Mouse (Mus musculus) liver, embryonic 12.5 days (tissue): ENCODE results near the gene Tead1. TPM values are rescaled to one million over a fixed set of nuclear protein-coding genes. Genes with fewer than 3 reads are reported as not detected.

Experiments
- ATAC-seq: fragments of 200-750 bp; cut with Nextera tagmentation; 2 replicates; pipeline ENCODE4 v1.8.0; 2017; ENCODE audit warnings: moderate number of reproducible peaks, mild to moderate bottlenecking, moderate library complexity
- H3K27ac ChIP-seq: fragments of 300-500 bp; sonication (generic); 2 replicates; pipeline ENCODE4 v1.5.1; 2016; ENCODE audit warnings: mild to moderate bottlenecking
- H3K27me3 ChIP-seq: fragments of 300-500 bp; sonication (generic); replicated peaks from 2 replicates; pipeline ENCODE4 v1.6.1; 2016; ENCODE audit warnings: mild to moderate bottlenecking, moderate library complexity
- H3K36me3 ChIP-seq: fragments of 300-500 bp; sonication (generic); 2 replicates; pipeline ENCODE4 v1.6.1; 2016; ENCODE audit warnings: mild to moderate bottlenecking, moderate library complexity
- H3K4me1 ChIP-seq: fragments of 300-500 bp; sonication (generic); 2 replicates; pipeline ENCODE4 v1.6.1; 2016
- H3K4me2 ChIP-seq: fragments of 300-500 bp; sonication (generic); 2 replicates; pipeline ENCODE4 v1.6.1; 2016; ENCODE audit warnings: mild to moderate bottlenecking, moderate library complexity
- H3K4me3 ChIP-seq: fragments of 300-500 bp; sonication (generic); 2 replicates; pipeline ENCODE4 v1.5.1; 2016; ENCODE audit warnings: mild to moderate bottlenecking, moderate library complexity
- H3K9ac ChIP-seq: fragments of 300-500 bp; sonication (generic); 2 replicates; pipeline ENCODE4 v1.6.1; 2016; ENCODE audit warnings: mild to moderate bottlenecking, moderate library complexity
- H3K9me3 ChIP-seq: fragments of 300-500 bp; sonication (generic); replicated peaks from 2 replicates; pipeline ENCODE4 v1.6.1; 2016; ENCODE audit warnings: mild to moderate bottlenecking, moderate library complexity
- WGBS: fragments of 180-500 bp; shearing (Covaris S2); methylation state at CpG from one replicate; pipeline ENCODE4 v1.1.7; 2016; ENCODE audit not compliant: insufficient replicate concordance; 5-methylcytosine and 5-hydroxymethylcytosine counted together
- polyA plus RNA-seq: library from polyadenylated mRNA; unstranded; fragments of >200 nt; fragmentation: Nextera tagmentation; extraction: Ambion mirVana; gene quantifications from 2 replicates; pipeline ENCODE4 v1.2.1, GENCODE M21; 2016

The Tead1 gene
- polyA plus RNA-seq, 1 experiment from 2014 or later: 5.2 TPM

- Histone ChIP-seq H3K27ac (no peak overlapping the region), H3K4me2 (no peak overlapping the region), H3K27me3 (no peaks in the 10 kb centered on the region; the same call in 1 of the 2 replicates), H3K4me3 (no peak overlapping the region), H3K4me1 (peaks cover 22% of the 10 kb centered on the region), H3K9me3 (no peaks in the 10 kb centered on the region), H3K36me3 (no peaks in the 10 kb centered on the region), H3K9ac (no peak overlapping the region)
- ATAC-seq: no peak
Measured at GRCm38 (mm10) chr7:112828696-112829022, 149.5 kb downstream of the Tead1 start.

- H3K4me1 ChIP-seq: peaks cover 10% of the 10 kb centered on the region
- 38% methylated on average over 4 of the region's 4 CpGs for WGBS
- H3K4me3 ChIP-seq: no peak overlapping the region
- no peaks in the 10 kb centered on the region for H3K9me3 ChIP-seq
- H3K36me3 ChIP-seq: no peaks in the 10 kb centered on the region
- H3K27me3 ChIP-seq: no peaks in the 10 kb centered on the region; the same call in 1 of the 2 replicates
- H3K27ac ChIP-seq: no peak overlapping the region
- H3K4me2 ChIP-seq: no peak overlapping the region
- no peak for ATAC-seq
- no peak overlapping the region for H3K9ac ChIP-seq
Measured at GRCm38 (mm10) chr7:112830946-112831345, 151.8 kb downstream of the Tead1 start.

- Histone ChIP-seq H3K27ac (no peak overlapping the region), H3K9ac (no peak overlapping the region), H3K36me3 (no peaks in the 10 kb centered on the region), H3K9me3 (no peaks in the 10 kb centered on the region), H3K4me1 (peaks cover 7% of the 10 kb centered on the region; the same call in 1 of the 2 replicates), H3K27me3 (no peaks in the 10 kb centered on the region; the same call in 1 of the 2 replicates), H3K4me3 (no peak overlapping the region), H3K4me2 (no peak overlapping the region)
- WGBS: 61% methylated on average over 4 of the region's 4 CpGs
- no peak for ATAC-seq
Measured at GRCm38 (mm10) chr7:112831446-112831845, 152.3 kb downstream of the Tead1 start.

- no peak for ATAC-seq
- WGBS: 61% methylated on average over 4 of the region's 4 CpGs
Measured at GRCm38 (mm10) chr7:112833132-112833531, 154.0 kb downstream of the Tead1 start.

GRCm38 (mm10) chr7:112836076-112836475, 157.0 kb downstream of the Tead1 start:
- Histone ChIP-seq H3K9me3 (no peaks in the 10 kb centered on the region), H3K27me3 (peaks cover 9% of the 10 kb centered on the region), H3K4me2 (no peak overlapping the region), H3K27ac (no peak overlapping the region), H3K4me1 (no peaks in the 10 kb centered on the region), H3K4me3 (no peak overlapping the region), H3K36me3 (no peaks in the 10 kb centered on the region), H3K9ac (no peak overlapping the region)
- 68% methylated on average over 9 of the region's 9 CpGs for WGBS
- ATAC-seq: no peak

More at GRCm38 (mm10) chr7:112833132-112833531, 154.0 kb downstream of the Tead1 start:
- H3K4me3 ChIP-seq: no peak overlapping the region
- no peak overlapping the region for H3K27ac ChIP-seq
- H3K27me3 ChIP-seq: no peaks in the 10 kb centered on the region; the same call in 1 of the 2 replicates
- no peaks in the 10 kb centered on the region for H3K36me3 ChIP-seq
- H3K9me3 ChIP-seq: no peaks in the 10 kb centered on the region
- H3K4me1 ChIP-seq: peaks cover 5% of the 10 kb centered on the region; the same call in 1 of the 2 replicates
- no peak overlapping the region for H3K4me2 ChIP-seq
- no peak overlapping the region for H3K9ac ChIP-seq

GRCm38 (mm10) chr7:112838131-112838530, 159.0 kb downstream of the Tead1 start:
- no peak overlapping the region for H3K9ac ChIP-seq
- H3K36me3 ChIP-seq: no peaks in the 10 kb centered on the region
- no peak overlapping the region for H3K4me3 ChIP-seq
- no peaks in the 10 kb centered on the region for H3K9me3 ChIP-seq
- H3K4me2 ChIP-seq: no peak overlapping the region
- ATAC-seq: no peak
- WGBS: 61% methylated on average over 6 of the region's 6 CpGs
- peaks cover 19% of the 10 kb centered on the region for H3K27me3 ChIP-seq
- H3K27ac ChIP-seq: no peak overlapping the region
- H3K4me1 ChIP-seq: no peaks in the 10 kb centered on the region

GRCm38 (mm10) chr7:112840351-112840750, 161.2 kb downstream of the Tead1 start:
- Histone ChIP-seq H3K27ac (no peak overlapping the region), H3K4me2 (no peak overlapping the region), H3K36me3 (no peaks in the 10 kb centered on the region), H3K4me1 (no peaks in the 10 kb centered on the region), H3K9me3 (no peaks in the 10 kb centered on the region), H3K9ac (no peak overlapping the region), H3K27me3 (peaks cover 19% of the 10 kb centered on the region), H3K4me3 (no peak overlapping the region)
- ATAC-seq: no peak
- 54% methylated on average over 7 of the region's 7 CpGs for WGBS

- ATAC-seq: no peak
- Histone ChIP-seq H3K4me2 (no peak overlapping the region), H3K36me3 (no peaks in the 10 kb centered on the region), H3K27me3 (peaks cover 19% of the 10 kb centered on the region), H3K9ac (no peak overlapping the region), H3K4me1 (no peaks in the 10 kb centered on the region), H3K4me3 (no peak overlapping the region), H3K27ac (no peak overlapping the region), H3K9me3 (no peaks in the 10 kb centered on the region)
- 48% methylated on average over 8 of the region's 8 CpGs for WGBS
Measured at GRCm38 (mm10) chr7:112840890-112841289, 161.8 kb downstream of the Tead1 start.

- WGBS: 32% methylated on average over 8 of the region's 8 CpGs
Measured at GRCm38 (mm10) chr7:112841484-112841883, 162.4 kb downstream of the Tead1 start.

GRCm38 (mm10) chr7:112841886-112842285, 162.8 kb downstream of the Tead1 start:
- WGBS: 31% methylated on average over 9 of the region's 9 CpGs
- Histone ChIP-seq H3K36me3 (no peaks in the 10 kb centered on the region), H3K27ac (no peak overlapping the region), H3K27me3 (peaks cover 22% of the 10 kb centered on the region), H3K9ac (no peak overlapping the region), H3K4me3 (no peak overlapping the region), H3K4me2 (peak overlapping the region; percentile 21; the same call in 1 of the 2 replicates), H3K9me3 (no peaks in the 10 kb centered on the region), H3K4me1 (no peaks in the 10 kb centered on the region)
- ATAC-seq: no peak

More at GRCm38 (mm10) chr7:112841484-112841883, 162.4 kb downstream of the Tead1 start:
- Histone ChIP-seq H3K9me3 (no peaks in the 10 kb centered on the region), H3K4me3 (no peak overlapping the region), H3K9ac (no peak overlapping the region), H3K27ac (no peak overlapping the region), H3K4me1 (no peaks in the 10 kb centered on the region), H3K36me3 (no peaks in the 10 kb centered on the region), H3K27me3 (peaks cover 19% of the 10 kb centered on the region), H3K4me2 (no peak overlapping the region)
- no peak for ATAC-seq

GRCm38 (mm10) chr7:112851281-112851744, 172.2 kb downstream of the Tead1 start:
- no peak overlapping the region for H3K4me2 ChIP-seq
- H3K27ac ChIP-seq: no peak overlapping the region
- no peaks in the 10 kb centered on the region for H3K36me3 ChIP-seq
- no peak overlapping the region for H3K4me3 ChIP-seq
- no peaks in the 10 kb centered on the region for H3K9me3 ChIP-seq
- no peak for ATAC-seq
- 0 out of 2 replicates have a peak, but pooled peaks cover 2% of the 10 kb centered on the region for H3K4me1 ChIP-seq
- H3K27me3 ChIP-seq: peaks cover 42% of the 10 kb centered on the region; the same call in 1 of the 2 replicates
- H3K9ac ChIP-seq: no peak overlapping the region
- 51% methylated on average over 8 of the region's 8 CpGs for WGBS

- WGBS: 66% methylated on average over 7 of the region's 7 CpGs
- Histone ChIP-seq H3K27ac (no peak overlapping the region), H3K9me3 (no peaks in the 10 kb centered on the region), H3K36me3 (no peaks in the 10 kb centered on the region), H3K9ac (no peak overlapping the region), H3K4me3 (no peak overlapping the region), H3K27me3 (peaks cover 42% of the 10 kb centered on the region; the same call in 1 of the 2 replicates), H3K4me1 (0 out of 2 replicates have a peak, but pooled peaks cover 2% of the 10 kb centered on the region), H3K4me2 (no peak overlapping the region)
- ATAC-seq: no peak
Measured at GRCm38 (mm10) chr7:112852149-112852839, 173.2 kb downstream of the Tead1 start.
